Mouse (Mus musculus): Measurements from ENCODE around the gene Scgb2a2. TPM values are rescaled to one million over a fixed set of nuclear protein-coding genes. Genes with fewer than 3 reads are reported as not detected.
"Not testable (repeated sequence)": the region's sequence is repeated elsewhere in the genome, so short reads cannot be mapped to it uniquely, and the experiment has no call there.

Scgb2a2 gene
- polyA plus RNA-seq (2015; fragmentation: Nextera tagmentation; extraction: Ambion mirVana): not detected in 2 replicates

- Histone ChIP-seq H3K4me2 (ENCODE audit: low read depth, low read length) (no peak within 1 kb of the TSS), H3K27ac (ENCODE audit: low read length) (no peak within 1 kb of the TSS), H3K4me1 (ENCODE audit: control insufficient read depth, low read depth, low read length) (no peaks in the 10 kb centered on the region), H3K9me3 (replicated peaks; ENCODE audit: control insufficient read depth, low read length) (no peaks in the 10 kb centered on the region), H3K27me3 (ENCODE audit: control insufficient read depth, insufficient read depth, low read depth, low read length) (no peaks in the 10 kb centered on the region), H3K36me3 (ENCODE audit: control insufficient read depth, insufficient read depth) (no peaks in the 10 kb centered on the region), H3K9ac (ENCODE audit: low read depth, low read length) (no peak within 1 kb of the TSS), H3K4me3 (ENCODE audit: low read depth, low read length) (no peak within 1 kb of the TSS)
- 50% methylated on average over 2 of the region's 2 CpGs for WGBS (ENCODE audit: insufficient replicate concordance)
- ATAC-seq (ENCODE audit: low read depth): no peak
Measured at GRCm38 (mm10) chr19:9847262-9847661, at the start of gene Scgb2a2. Gene Scgb2a2, plus strand, starts transcription at chr19:9847562.

GRCm38 (mm10) chr19:9836581-9837340, 10.6 kb upstream of the Scgb2a2 start:
- Histone ChIP-seq H3K4me2 (ENCODE audit: low read depth, low read length) (peak overlapping the region; percentile 44), H3K4me3 (ENCODE audit: low read depth, low read length) (peak overlapping the region; percentile 37)
- not testable (repeated sequence) for H3K9ac ChIP-seq (ENCODE audit: low read depth, low read length); H3K4me1 ChIP-seq (ENCODE audit: control insufficient read depth, low read depth, low read length); H3K36me3 ChIP-seq (ENCODE audit: control insufficient read depth, insufficient read depth); H3K27ac ChIP-seq (ENCODE audit: low read length); H3K27me3 ChIP-seq (ENCODE audit: control insufficient read depth, insufficient read depth, low read depth, low read length); H3K9me3 ChIP-seq (replicated peaks; ENCODE audit: control insufficient read depth, low read length)
- WGBS (ENCODE audit: insufficient replicate concordance): 15% methylated on average over 16 of the region's 21 CpGs
- peak; percentile 74 for ATAC-seq (ENCODE audit: low read depth)

- Histone ChIP-seq H3K4me2 (ENCODE audit: low read depth, low read length) (no peak overlapping the region), H3K4me1 (ENCODE audit: control insufficient read depth, low read depth, low read length) (no peaks in the 10 kb centered on the region), H3K27me3 (ENCODE audit: control insufficient read depth, insufficient read depth, low read depth, low read length) (no peaks in the 10 kb centered on the region), H3K4me3 (ENCODE audit: low read depth, low read length) (no peak overlapping the region), H3K9ac (ENCODE audit: low read depth, low read length) (no peak overlapping the region), H3K27ac (ENCODE audit: low read length) (no peak overlapping the region), H3K9me3 (replicated peaks; ENCODE audit: control insufficient read depth, low read length) (no peaks in the 10 kb centered on the region), H3K36me3 (ENCODE audit: control insufficient read depth, insufficient read depth) (no peaks in the 10 kb centered on the region)
- WGBS (ENCODE audit: insufficient replicate concordance): 50% methylated on average over 2 of the region's 2 CpGs
- ATAC-seq (ENCODE audit: low read depth): no peak
Measured at GRCm38 (mm10) chr19:9837341-9837715, 10.0 kb upstream of the Scgb2a2 start.

- WGBS (ENCODE audit: insufficient replicate concordance): 48% methylated on average over 3 of the region's 3 CpGs
- H3K9ac ChIP-seq (ENCODE audit: low read depth, low read length); ATAC-seq (ENCODE audit: low read depth); H3K4me3 ChIP-seq (ENCODE audit: low read depth, low read length); H3K27me3 ChIP-seq (ENCODE audit: control insufficient read depth, insufficient read depth, low read depth, low read length); H3K27ac ChIP-seq (ENCODE audit: low read length); H3K9me3 ChIP-seq (replicated peaks; ENCODE audit: control insufficient read depth, low read length); H3K36me3 ChIP-seq (ENCODE audit: control insufficient read depth, insufficient read depth); H3K4me2 ChIP-seq (ENCODE audit: low read depth, low read length); H3K4me1 ChIP-seq (ENCODE audit: control insufficient read depth, low read depth, low read length): not testable (repeated sequence)
Measured at GRCm38 (mm10) chr19:9849368-9850075, 2.2 kb downstream of the Scgb2a2 start.

- H3K27ac ChIP-seq (ENCODE audit: low read length); H3K9ac ChIP-seq (ENCODE audit: low read depth, low read length); ATAC-seq (ENCODE audit: low read depth); H3K4me3 ChIP-seq (ENCODE audit: low read depth, low read length); H3K36me3 ChIP-seq (ENCODE audit: control insufficient read depth, insufficient read depth); H3K27me3 ChIP-seq (ENCODE audit: control insufficient read depth, insufficient read depth, low read depth, low read length); H3K4me1 ChIP-seq (ENCODE audit: control insufficient read depth, low read depth, low read length); H3K9me3 ChIP-seq (replicated peaks; ENCODE audit: control insufficient read depth, low read length); H3K4me2 ChIP-seq (ENCODE audit: low read depth, low read length): not testable (repeated sequence)
- WGBS (ENCODE audit: insufficient replicate concordance): 80% methylated on average over 2 of the region's 3 CpGs
Measured at GRCm38 (mm10) chr19:9860821-9861220, 13.5 kb downstream of the Scgb2a2 start.

- Histone ChIP-seq H3K4me2 (ENCODE audit: low read depth, low read length) (no peak overlapping the region), H3K36me3 (ENCODE audit: control insufficient read depth, insufficient read depth) (no peaks in the 10 kb centered on the region), H3K27ac (ENCODE audit: low read length) (no peak overlapping the region), H3K9ac (ENCODE audit: low read depth, low read length) (no peak overlapping the region), H3K4me1 (ENCODE audit: control insufficient read depth, low read depth, low read length) (no peaks in the 10 kb centered on the region), H3K4me3 (ENCODE audit: low read depth, low read length) (no peak overlapping the region), H3K9me3 (replicated peaks; ENCODE audit: control insufficient read depth, low read length) (no peaks in the 10 kb centered on the region), H3K27me3 (ENCODE audit: control insufficient read depth, insufficient read depth, low read depth, low read length) (no peaks in the 10 kb centered on the region)
- WGBS (ENCODE audit: insufficient replicate concordance): 72% methylated on average over 1 of the region's 1 CpGs
- ATAC-seq (ENCODE audit: low read depth): no peak
Measured at GRCm38 (mm10) chr19:9864856-9865255, 17.5 kb downstream of the Scgb2a2 start.

- Histone ChIP-seq H3K4me2 (ENCODE audit: low read depth, low read length) (no peak overlapping the region), H3K9me3 (replicated peaks; ENCODE audit: control insufficient read depth, low read length) (no peaks in the 10 kb centered on the region), H3K9ac (ENCODE audit: low read depth, low read length) (no peak overlapping the region), H3K4me1 (ENCODE audit: control insufficient read depth, low read depth, low read length) (no peaks in the 10 kb centered on the region), H3K27me3 (ENCODE audit: control insufficient read depth, insufficient read depth, low read depth, low read length) (no peaks in the 10 kb centered on the region), H3K36me3 (ENCODE audit: control insufficient read depth, insufficient read depth) (peaks cover 2% of the 10 kb centered on the region), H3K4me3 (ENCODE audit: low read depth, low read length) (no peak overlapping the region), H3K27ac (ENCODE audit: low read length) (no peak overlapping the region)
- ATAC-seq (ENCODE audit: low read depth): no peak
Measured at GRCm38 (mm10) chr19:9865466-9865865, 18.1 kb downstream of the Scgb2a2 start.

- Histone ChIP-seq H3K4me1 (ENCODE audit: control insufficient read depth, low read depth, low read length) (no peaks in the 10 kb centered on the region), H3K4me2 (ENCODE audit: low read depth, low read length) (no peak overlapping the region), H3K27me3 (ENCODE audit: control insufficient read depth, insufficient read depth, low read depth, low read length) (no peaks in the 10 kb centered on the region), H3K4me3 (ENCODE audit: low read depth, low read length) (no peak overlapping the region), H3K36me3 (ENCODE audit: control insufficient read depth, insufficient read depth) (peaks cover 93% of the 10 kb centered on the region), H3K27ac (ENCODE audit: low read length) (no peak overlapping the region), H3K9ac (ENCODE audit: low read depth, low read length) (no peak overlapping the region), H3K9me3 (replicated peaks; ENCODE audit: control insufficient read depth, low read length) (no peaks in the 10 kb centered on the region)
- WGBS (ENCODE audit: insufficient replicate concordance): 96% methylated on average over 20 of the region's 20 CpGs
- ATAC-seq (ENCODE audit: low read depth): no peak
Measured at GRCm38 (mm10) chr19:9878186-9878835, 30.9 kb downstream of the Scgb2a2 start.

- Histone ChIP-seq H3K27me3 (ENCODE audit: control insufficient read depth, insufficient read depth, low read depth, low read length) (no peaks in the 10 kb centered on the region), H3K36me3 (ENCODE audit: control insufficient read depth, insufficient read depth) (peaks cover 92% of the 10 kb centered on the region), H3K4me2 (ENCODE audit: low read depth, low read length) (no peak overlapping the region), H3K9ac (ENCODE audit: low read depth, low read length) (no peak overlapping the region), H3K9me3 (replicated peaks; ENCODE audit: control insufficient read depth, low read length) (no peaks in the 10 kb centered on the region), H3K27ac (ENCODE audit: low read length) (no peak overlapping the region), H3K4me3 (ENCODE audit: low read depth, low read length) (no peak overlapping the region), H3K4me1 (ENCODE audit: control insufficient read depth, low read depth, low read length) (peaks cover 4% of the 10 kb centered on the region)
- 71% methylated on average over 1 of the region's 1 CpGs for WGBS (ENCODE audit: insufficient replicate concordance)
- ATAC-seq (ENCODE audit: low read depth): no peak
Measured at GRCm38 (mm10) chr19:9886348-9886747, 39.0 kb downstream of the Scgb2a2 start.

Measured in liver, embryonic 16.5 days (tissue).